In genomic region chr16:90830686-90831439, GRCm38 (mm10) we compare ENCODE assay signal across 8 mouse cellular contexts. TPM values are rescaled to one million over a fixed set of nuclear protein-coding genes. Genes with fewer than 3 reads are reported as not detected.
DNase-seq lines count a peak whose midpoint lies in the region; ATAC-seq and TF ChIP-seq lines count a peak whose summit lies in the region.

No protein-coding gene starts in this region.

- TF ChIP-seq POLR2A in brain, embryonic 14.5 days (IDR thresholded peaks at IDR 0.05; ENCODE audit: borderline replicate concordance, extremely low read depth, insufficient read depth, insufficient read length, poor library complexity, severe bottlenecking) = no peak

- no peak for TF ChIP-seq CTCF in brain, embryonic 14.5 days (IDR thresholded peaks at IDR 0.05; ENCODE audit: borderline replicate concordance, extremely low read depth, insufficient read depth, insufficient read length)

- no peaks in the 10 kb centered on the region for H3K36me3 ChIP-seq in forebrain, embryonic 10.5 days (replicated peaks)
- H3K36me3 ChIP-seq in heart, embryonic 15.5 days = no peaks in the 10 kb centered on the region
- H3K36me3 ChIP-seq in liver, embryonic 13.5 days = no peaks in the 10 kb centered on the region
- H3K36me3 ChIP-seq in stomach, embryonic 15.5 days = no peaks in the 10 kb centered on the region

- peak overlapping the region; percentile 96 for H3K4me2 ChIP-seq in heart, embryonic 15.5 days
- H3K4me2 ChIP-seq in liver, embryonic 13.5 days = peak overlapping the region; percentile 88
- peak overlapping the region; percentile 93 for H3K4me2 ChIP-seq in stomach, embryonic 15.5 days

- WGBS in forebrain, embryonic 10.5 days = under 1% methylated on average over 67 of the region's 67 CpGs
- WGBS in heart, embryonic 15.5 days = 1% methylated on average over 67 of the region's 67 CpGs
- 1% methylated on average over 67 of the region's 67 CpGs for WGBS in liver, embryonic 13.5 days (ENCODE audit: insufficient replicate concordance)
- under 1% methylated on average over 66 of the region's 67 CpGs for WGBS in stomach, embryonic 15.5 days

- H3K27me3 ChIP-seq in forebrain, embryonic 10.5 days (ENCODE audit: poor library complexity, severe bottlenecking) = peaks cover 83% of the 10 kb centered on the region
- peaks cover 16% of the 10 kb centered on the region for H3K27me3 ChIP-seq in heart, embryonic 15.5 days
- H3K27me3 ChIP-seq in liver, embryonic 13.5 days = peaks cover 77% of the 10 kb centered on the region
- peaks cover 17% of the 10 kb centered on the region for H3K27me3 ChIP-seq in stomach, embryonic 15.5 days (replicated peaks)

- H3K9me3 ChIP-seq in forebrain, embryonic 10.5 days = no peaks in the 10 kb centered on the region
- no peaks in the 10 kb centered on the region for H3K9me3 ChIP-seq in heart, embryonic 15.5 days (replicated peaks)
- H3K9me3 ChIP-seq in liver, embryonic 13.5 days (replicated peaks) = no peaks in the 10 kb centered on the region
- H3K9me3 ChIP-seq in stomach, embryonic 15.5 days = no peaks in the 10 kb centered on the region

- DNase-seq in CD4-positive, CD25-positive, alpha-beta regulatory T cell, adult 2 months (ENCODE audit: low read depth, low spot score) = peak; percentile 39
- DNase-seq in brain, embryonic 14.5 days (ENCODE audit: low read depth) = peak; percentile 80
- DNase-seq in forebrain, embryonic 10.5 days (ENCODE audit: extremely low spot score, low spot score) = peak; percentile 66
- peak; percentile 86 for DNase-seq in kidney, postnatal 10 days
- DNase-seq in liver, embryonic 13.5 days = no peak
- DNase-seq in neural tube, embryonic 10.5 days (ENCODE audit: extremely low spot score, low spot score) = peak; percentile 80

- peak overlapping the region; percentile 61 for H3K9ac ChIP-seq in heart, embryonic 15.5 days
- H3K9ac ChIP-seq in liver, embryonic 13.5 days = peak overlapping the region; percentile 70
- H3K9ac ChIP-seq in stomach, embryonic 15.5 days = peak overlapping the region; percentile 3

- peaks cover 47% of the 10 kb centered on the region for H3K4me1 ChIP-seq in forebrain, embryonic 10.5 days
- peaks cover 30% of the 10 kb centered on the region for H3K4me1 ChIP-seq in heart, embryonic 15.5 days (replicated peaks)
- H3K4me1 ChIP-seq in liver, embryonic 13.5 days (replicated peaks) = peaks cover 35% of the 10 kb centered on the region
- H3K4me1 ChIP-seq in stomach, embryonic 15.5 days = peaks cover 10% of the 10 kb centered on the region; the same call in 1 of the 2 replicates

- H3K27ac ChIP-seq in forebrain, embryonic 10.5 days = peak overlapping the region; percentile 71
- peak overlapping the region; percentile 80 for H3K27ac ChIP-seq in heart, embryonic 15.5 days
- H3K27ac ChIP-seq in liver, embryonic 13.5 days = peak overlapping the region; percentile 65
- no peak overlapping the region for H3K27ac ChIP-seq in stomach, embryonic 15.5 days

- peak; percentile 82 for ATAC-seq in heart, embryonic 15.5 days (replicated peaks; ENCODE audit: insufficient number of reproducible peaks, insufficient read depth, low FRiP score, low read depth)
- ATAC-seq in liver, embryonic 13.5 days (ENCODE audit: low read depth) = peak; percentile 55
- peak; percentile 77; the same call in 1 of the 2 replicates for ATAC-seq in stomach, embryonic 15.5 days (ENCODE audit: insufficient read depth, low FRiP score, low read depth)

- H3K4me3 ChIP-seq in forebrain, embryonic 10.5 days = peak overlapping the region; percentile 68
- peak overlapping the region; percentile 52 for H3K4me3 ChIP-seq in heart, embryonic 15.5 days
- H3K4me3 ChIP-seq in liver, embryonic 13.5 days (replicated peaks) = peak overlapping the region; percentile 62
- H3K4me3 ChIP-seq in stomach, embryonic 15.5 days (replicated peaks) = peak overlapping the region; percentile 50

RNA-seq across cellular contexts. Expression of gene Eva1c, which starts 4.3 kb away (rescaled TPM):
- polyA plus RNA-seq in brain, embryonic 14.5 days (2012; rRNA removed) = 2.2 and 3.7 TPM in 2 replicates
- 0.33 and 0.48 TPM in 2 replicates for polyA plus RNA-seq in forebrain, embryonic 10.5 days (2016; fragmentation: Nextera tagmentation; extraction: Ambion mirVana)
- 3.2 and 4.2 TPM in 2 replicates for polyA plus RNA-seq in heart, embryonic 15.5 days (2015; fragmentation: Nextera tagmentation; extraction: Ambion mirVana)
- 0.25 and 0.31 TPM in 2 replicates for polyA plus RNA-seq in liver, embryonic 13.5 days (2015; fragmentation: Nextera tagmentation; extraction: Ambion mirVana)
- 1.7 and 1.9 TPM in 2 replicates for polyA plus RNA-seq in stomach, embryonic 15.5 days (2015; fragmentation: Nextera tagmentation; extraction: Ambion mirVana)

RNA-seq across cellular contexts. Expression of gene Urb1, which starts 20.6 kb away (rescaled TPM):
- 8.0 and 9.6 TPM in 2 replicates for polyA plus RNA-seq in brain, embryonic 14.5 days (2012; rRNA removed)
- 13.4 and 13.8 TPM in 2 replicates for polyA plus RNA-seq in forebrain, embryonic 10.5 days (2016; fragmentation: Nextera tagmentation; extraction: Ambion mirVana)
- 6.2 and 6.8 TPM in 2 replicates for polyA plus RNA-seq in heart, embryonic 15.5 days (2015; fragmentation: Nextera tagmentation; extraction: Ambion mirVana)
- 4.7 and 7.5 TPM in 2 replicates for polyA plus RNA-seq in liver, embryonic 13.5 days (2015; fragmentation: Nextera tagmentation; extraction: Ambion mirVana)
- 6.4 and 9.0 TPM in 2 replicates for polyA plus RNA-seq in stomach, embryonic 15.5 days (2015; fragmentation: Nextera tagmentation; extraction: Ambion mirVana)

Comparison
In these comparisons a context has a peak if more than half of its experiments do, and no peak if none do; other contexts are left out.
1. H3K9ac ChIP-seq: peak in every context shown above with its lines; median percentile 70 in liver, embryonic 13.5 days; 61 in heart, embryonic 15.5 days; 3 in stomach, embryonic 15.5 days.